Mouse (Mus musculus) urinary bladder, postnatal 14 days (tissue): Measurements from ENCODE around the gene Ormdl3.
"Not testable (repeated sequence)": the region's sequence is repeated elsewhere in the genome, so short reads cannot be mapped to it uniquely, and the experiment has no call there.

ENCODE experiments used
- DNase-seq: peaks from one replicate; pipeline ENCODE4 v3.0.0; 2021; ENCODE audit warnings: low spot score

The Ormdl3 gene

DNA sequence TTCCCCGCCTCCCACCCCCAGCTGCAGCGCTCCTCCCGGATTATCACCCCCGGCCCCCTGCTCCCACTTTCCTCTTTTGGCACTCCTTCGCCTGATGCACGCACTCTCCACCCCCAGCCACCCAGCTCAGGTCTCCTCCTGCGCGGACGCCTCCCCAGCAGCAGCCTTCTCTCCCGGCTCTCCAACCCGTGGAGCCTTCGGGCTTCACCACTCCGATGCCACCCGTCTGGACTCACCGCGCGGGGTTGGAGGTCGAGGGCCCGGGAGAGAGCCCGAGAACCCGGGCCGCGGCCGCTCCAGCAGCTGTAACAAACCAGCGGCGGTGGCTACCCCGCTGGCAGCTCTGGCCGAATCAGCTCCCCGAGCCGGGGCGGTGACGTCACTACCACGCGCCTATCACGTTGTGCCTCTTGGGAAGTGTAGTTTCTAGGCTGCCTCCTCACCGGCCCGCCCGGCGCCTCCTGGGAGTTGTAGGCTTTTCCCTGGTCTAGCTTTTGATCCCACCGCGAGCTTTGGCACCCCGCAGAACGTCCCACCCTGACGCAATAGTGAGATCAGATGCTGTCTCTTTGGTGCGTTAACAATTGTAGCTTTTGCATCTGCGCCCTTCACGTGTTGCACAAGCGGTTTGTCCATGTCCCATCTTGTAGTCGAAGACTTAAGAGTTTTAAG, at the start of gene Ormdl3:
Gene Ormdl3 (minus strand): TSS at position 477 of the 672 bp plus-strand sequence.
- peak; percentile 99 for DNase-seq

DNA sequence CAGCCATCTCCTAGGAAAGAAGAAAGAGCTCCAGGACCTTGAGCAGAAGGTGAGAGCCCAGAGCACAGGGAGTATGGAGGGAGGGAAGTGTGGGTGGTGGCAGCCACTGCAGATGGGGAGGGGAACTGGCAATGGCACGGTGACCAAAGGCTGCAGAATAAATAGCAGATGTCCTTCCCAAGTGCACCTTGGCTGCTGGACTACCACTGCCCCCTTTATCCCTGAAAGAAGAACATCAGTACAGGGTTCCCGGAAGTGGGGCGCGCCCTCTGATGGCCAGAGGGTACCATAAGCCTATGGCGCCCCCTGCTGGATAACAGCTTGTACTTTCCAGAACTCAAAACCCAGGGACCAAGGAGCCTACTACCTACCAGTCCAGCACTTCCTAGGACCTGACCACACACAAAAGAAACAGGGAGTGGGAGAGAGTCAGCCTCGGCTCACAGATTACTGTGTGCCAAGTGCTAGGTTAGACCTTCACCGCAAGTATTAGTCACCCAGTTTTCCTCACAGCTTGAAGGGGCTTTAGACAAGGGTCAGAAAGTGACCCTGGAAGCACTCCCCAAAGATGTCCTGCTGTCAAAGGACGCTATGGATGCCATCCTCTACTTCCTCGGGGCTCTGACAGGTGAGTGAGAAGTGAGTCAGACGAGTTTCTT, 48.3 kb upstream of the Ormdl3 start:
- peak; percentile 12 for DNase-seq

DNA sequence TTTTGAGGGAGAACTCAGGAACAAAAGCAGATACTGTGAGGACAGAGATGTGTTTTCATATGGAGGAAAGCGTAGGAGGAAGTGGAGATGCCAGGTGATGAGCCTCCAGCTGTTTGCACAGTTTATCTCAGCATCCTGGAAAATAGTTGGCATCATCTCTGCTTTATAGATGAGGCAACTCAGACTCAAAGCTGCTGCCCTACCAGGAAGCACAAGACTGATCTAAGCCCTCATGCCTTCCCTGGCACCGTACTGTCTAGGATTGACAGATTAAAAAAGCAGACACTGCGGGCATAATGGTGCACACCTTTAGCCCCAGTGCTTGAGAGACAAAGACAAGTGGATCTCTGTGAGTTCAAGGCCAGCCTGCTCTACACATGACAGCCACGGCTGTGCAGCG, 43.5 kb upstream of the Ormdl3 start:
- DNase-seq: no peak

DNA sequence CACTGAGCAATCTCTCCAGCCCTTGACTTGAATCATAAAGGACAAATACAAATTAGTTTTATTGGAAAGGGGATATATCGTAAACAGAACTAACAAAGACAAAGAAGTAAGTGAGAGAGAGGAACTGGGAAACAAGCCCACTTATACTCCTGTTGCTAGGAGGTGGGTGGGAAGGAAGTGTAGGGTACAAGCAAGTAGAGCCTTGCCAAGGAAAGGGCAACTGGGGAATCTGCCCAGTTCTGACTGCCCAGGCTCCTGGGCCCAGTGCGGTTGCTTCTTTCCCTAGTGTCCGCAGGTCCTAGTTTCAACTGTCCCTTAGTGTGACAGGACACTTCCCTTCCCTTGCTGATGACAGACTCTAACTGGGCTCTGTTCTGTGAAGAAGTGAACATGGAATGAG, 41.5 kb upstream of the Ormdl3 start:
- DNase-seq: no peak

DNA sequence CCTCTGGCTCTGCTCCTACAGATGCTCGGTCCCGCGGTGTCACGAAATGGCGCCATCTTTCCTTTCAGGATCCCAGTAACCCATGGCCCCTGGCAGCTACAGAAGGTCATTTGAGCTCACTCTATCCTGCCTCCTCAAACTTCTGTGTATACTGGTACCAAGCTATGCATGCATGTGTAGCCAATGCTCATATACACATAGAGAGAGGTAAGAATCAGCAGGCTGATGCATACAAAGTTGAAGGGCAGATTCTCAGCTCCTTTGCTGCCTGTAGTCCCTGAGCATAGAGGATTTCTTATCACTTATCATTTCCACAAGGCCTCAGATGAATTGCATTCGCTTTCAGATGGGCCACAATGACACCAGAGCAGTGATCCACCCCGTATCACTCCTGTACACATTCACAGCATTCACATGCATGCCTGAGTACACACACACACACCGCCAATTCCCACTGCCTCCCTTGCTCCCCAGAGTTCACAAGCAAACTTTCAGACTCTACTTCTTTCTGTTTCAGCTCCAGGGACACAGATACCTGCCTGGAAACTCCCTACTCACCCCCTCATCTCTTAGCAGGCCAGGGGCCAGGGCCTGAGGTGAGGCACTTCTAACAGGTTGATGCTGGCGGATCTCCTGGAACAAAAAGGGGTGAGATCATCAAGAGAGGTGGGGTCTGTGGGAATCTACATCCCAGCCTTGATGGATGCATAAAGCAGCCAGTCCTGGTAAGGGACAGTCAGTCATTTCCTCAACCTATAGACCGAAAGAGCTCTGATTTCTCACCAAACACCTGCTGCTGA, 38.6 kb upstream of the Ormdl3 start, which contains the start of the genes Gm12355 and Gsdma3:
Gene Gm12355 (minus strand): TSS at position 51 of the 800 bp plus-strand sequence.
Gene Gsdma3 (plus strand): TSS at position 750 of the 800 bp plus-strand sequence.
- no peak for DNase-seq

DNA sequence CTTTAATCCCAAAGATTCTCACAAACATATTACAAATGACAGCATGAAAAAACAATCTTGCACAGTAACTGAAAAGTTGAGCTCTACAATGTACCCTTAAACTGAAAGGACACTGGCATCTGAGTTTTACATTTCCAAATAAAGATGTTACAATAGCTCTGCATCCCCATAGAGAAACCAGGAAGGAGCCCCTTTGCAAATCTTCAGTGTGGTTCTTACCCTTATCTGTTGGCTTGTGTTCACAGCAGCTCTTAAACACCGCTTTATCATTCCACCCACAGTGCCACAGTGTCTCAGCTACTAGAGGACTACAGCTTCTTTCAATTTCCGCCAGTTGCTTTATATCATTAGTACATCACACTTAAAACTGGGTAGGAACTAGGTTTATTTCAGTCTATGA, 37.2 kb upstream of the Ormdl3 start:
- DNase-seq: not testable (repeated sequence)

DNA sequence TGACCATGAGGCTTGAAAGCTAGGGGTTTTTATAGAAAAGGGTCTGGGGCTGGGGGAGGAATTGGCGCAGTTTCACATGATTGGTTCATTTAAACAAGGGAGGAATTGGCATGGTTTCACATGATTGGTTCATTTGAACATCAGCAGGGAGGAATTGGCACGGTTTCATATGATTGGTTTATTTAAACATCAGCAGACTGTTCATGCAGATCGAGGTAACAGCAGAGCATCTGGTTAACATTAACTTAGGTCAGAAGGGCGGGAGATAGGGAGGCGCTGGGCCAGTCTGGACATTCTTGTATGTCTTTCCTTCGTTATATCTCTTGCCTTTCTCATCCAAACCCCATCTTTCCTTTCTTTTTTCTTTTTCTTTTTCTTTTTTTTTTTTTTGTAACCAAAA, 36.8 kb upstream of the Ormdl3 start:
- DNase-seq: not testable (repeated sequence)

DNA sequence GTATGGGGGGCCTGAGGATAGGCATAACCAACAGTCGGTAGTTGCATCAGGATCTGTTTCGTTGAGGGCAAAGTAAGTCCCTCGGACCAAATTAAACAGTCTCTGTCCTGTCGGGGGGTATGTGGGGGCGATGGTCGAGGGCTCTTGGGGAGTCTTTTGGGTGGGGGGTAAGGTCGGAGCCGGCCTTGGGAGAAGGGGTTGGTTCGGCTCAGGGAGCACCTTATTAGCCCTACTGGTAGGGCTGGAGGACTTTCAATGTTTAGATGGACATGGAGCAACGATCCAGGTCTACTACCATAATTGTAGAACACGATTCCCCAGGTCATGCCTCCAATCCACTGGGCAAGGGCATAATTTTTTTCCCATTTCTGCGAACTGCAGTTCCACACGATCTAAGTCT, 33.6 kb upstream of the Ormdl3 start:
- no peak for DNase-seq

DNA sequence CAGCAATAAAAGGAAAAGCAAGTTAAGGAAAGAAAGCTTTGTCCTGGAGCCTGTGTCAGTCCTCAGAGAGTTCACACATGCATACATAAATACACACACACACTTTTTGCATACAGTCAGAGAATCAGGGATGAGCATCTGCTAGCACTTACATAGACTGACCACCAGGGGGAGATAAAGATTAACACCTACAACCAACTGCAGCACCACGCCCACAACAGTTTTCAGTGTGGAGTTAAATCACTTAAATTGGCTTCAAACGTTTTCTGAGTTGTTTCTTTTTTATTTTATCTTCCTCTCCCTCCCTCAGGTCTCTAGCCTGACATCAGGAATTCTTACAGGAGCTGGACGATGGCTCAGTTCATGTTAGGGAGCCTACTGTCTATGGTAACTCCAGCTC, 19.6 kb upstream of the Ormdl3 start:
- no peak for DNase-seq

DNA sequence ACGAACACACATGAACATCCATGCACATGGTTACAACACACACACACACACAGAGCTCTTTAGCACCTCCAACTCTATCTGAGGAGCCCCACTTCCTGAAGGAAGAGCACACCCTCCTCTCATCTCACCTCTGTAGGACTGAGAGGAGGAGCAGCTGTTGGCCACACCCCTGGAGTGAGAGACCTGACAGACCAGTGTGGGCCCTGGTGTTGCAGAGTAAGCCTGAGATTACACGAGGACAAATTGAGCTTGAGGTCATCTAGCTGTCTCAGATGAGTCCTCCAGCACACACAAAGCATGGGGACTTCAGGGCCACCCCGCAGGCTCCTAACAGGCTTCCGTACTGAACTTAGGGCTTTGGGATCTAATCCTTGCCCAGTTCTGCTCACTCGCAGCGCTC, 17.7 kb upstream of the Ormdl3 start:
- not testable (repeated sequence) for DNase-seq

DNA sequence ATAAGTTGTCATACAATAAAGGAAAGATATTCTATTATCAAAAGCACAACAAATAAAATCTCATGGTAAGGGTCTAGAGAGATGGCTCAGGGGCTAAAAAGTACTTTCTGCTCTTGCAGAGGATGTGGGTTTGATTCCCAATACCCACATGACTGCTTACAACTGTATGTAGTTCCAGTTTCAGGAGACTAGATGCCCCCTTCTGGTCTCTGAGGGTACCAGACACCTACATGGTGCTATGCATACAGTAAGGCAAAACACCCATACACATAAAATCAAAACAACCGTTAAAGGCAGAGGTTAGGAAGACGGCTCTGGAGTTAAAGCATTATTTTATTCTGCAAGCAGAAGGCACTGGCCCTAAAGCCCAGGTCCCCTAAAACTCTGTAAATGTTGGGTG, 16.8 kb upstream of the Ormdl3 start:
- DNase-seq: no peak

DNA sequence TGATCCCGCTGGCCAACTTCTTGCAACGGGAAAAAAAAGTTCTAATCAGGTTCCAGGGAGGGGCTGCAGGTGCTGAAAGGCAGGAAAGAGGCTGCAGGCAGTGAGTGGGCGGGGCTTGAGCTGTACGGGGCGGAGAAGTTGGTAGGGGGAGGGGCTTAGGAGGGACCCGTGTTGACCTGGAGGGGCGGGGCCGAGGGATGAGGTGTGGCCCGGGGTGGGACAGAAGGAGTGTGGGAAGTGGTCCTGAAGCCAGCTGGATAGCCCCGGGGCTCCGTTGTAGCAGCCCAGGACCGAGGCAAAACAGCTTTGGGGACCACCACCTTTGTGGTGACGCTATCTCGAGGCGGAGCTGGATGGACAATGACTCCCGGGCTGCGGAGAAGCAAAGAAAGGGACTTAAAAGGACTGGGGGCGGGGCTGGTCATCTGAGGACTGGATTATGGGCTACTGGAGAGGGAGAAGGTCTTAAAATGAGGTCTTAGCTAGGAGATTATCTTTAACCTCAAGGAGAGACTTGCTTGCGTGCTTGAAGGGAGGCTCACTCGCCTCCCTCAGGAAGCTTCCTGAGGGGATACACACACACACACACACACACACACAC, 15.0 kb upstream of the Ormdl3 start:
- DNase-seq: peak; percentile 42

DNA sequence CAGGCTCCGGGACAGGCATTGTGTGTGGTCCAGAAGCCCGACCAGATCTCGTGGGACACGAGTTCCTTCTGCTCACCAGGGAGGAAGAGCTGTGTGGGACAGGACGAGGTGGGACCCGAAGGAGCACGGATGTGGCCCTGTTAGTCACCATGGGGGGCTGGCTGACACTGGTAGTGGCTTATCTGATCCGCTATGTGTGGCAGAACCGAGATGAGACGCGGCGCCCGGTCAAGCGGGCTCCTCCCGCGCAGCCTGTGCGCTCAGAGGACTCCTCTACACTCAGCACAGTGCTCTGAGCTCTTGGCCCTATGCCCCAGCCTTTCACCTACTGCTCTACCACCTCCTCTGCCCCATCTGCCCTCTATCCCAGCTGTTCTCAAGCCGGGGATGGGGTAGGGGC, 12.1 kb upstream of the Ormdl3 start:
- DNase-seq: peak; percentile 3

DNA sequence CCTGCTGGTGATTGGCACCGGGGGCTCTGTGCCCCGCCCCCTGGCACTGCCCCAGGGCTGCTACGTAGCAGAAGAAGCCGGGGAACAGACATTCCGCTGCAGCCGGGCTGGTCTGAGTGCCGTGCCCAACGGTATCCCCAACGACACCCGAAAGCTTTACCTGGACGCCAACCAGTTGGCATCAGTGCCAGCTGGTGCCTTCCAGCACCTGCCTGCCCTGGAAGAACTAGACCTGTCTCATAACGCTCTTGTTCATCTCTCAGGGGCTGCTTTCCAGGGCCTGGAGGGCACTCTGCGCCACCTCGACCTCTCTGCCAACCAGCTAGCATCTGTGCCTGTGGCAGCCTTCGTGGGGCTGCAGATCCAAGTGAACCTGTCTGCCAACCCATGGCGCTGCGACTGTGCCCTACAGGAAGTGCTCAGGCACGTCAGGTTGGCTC, 11.7 kb upstream of the Ormdl3 start:
- DNase-seq: no peak

DNA sequence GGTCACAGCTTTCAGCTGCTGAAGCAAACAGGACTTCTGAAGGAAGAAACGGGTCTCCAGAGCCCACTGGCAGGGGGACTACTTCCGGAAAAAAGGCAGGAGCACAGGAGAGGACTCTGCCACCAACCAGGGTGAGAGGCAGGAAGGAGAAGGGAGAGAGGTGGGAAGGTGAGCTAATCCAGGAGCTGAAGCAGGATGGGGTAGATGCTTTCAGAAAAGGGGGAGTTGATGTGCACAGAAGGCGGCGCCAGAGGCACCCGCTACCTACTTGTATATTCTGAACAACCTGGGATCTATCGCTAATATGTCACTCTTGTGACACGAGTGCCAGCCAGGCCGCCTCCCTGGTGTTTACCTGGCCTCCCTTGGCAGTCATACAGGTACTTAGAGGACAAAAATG, 10.8 kb upstream of the Ormdl3 start, which contains the start of gene Lrrc3c:
Gene Lrrc3c (plus strand): TSS at position 301 of the 400 bp plus-strand sequence.
- no peak for DNase-seq

DNA sequence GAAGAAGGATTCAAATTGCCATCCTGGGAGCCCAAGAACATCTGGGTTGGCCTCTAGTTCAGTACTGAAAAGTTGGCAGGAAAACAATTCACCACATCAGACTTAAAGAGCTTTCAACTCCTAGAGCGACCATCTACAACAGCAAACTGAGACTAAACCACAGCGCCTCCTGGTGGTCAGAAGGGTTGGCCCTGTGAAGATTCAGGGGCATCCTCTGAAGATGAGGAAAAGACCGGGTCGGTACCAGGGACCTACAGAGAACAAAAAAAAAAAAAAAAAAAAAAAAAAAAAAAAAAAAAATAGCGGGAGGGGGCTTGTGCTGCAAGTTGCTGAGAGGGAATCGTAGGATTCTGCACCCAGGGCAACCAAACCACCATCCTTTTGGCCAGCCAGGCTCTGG, 10.2 kb upstream of the Ormdl3 start:
- peak; percentile 63 for DNase-seq

DNA sequence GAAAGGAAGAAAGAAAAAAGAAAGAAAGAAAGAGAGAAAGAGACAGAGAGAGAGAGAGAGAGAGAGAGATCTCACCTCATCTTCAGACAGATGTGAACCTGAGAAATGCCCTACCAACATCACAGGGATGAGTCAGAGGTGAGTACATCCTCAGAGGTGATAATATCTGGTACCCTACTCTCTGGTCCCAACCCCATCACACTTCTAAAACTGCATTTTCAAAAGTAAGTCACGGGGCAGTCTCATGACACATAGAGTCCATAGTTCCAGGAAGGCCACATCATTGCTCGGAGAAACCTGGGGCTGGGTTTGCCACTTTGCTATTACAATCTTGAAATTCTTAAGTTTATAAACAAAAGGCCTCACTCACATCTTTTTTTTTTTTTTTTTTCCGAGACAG, 8.8 kb upstream of the Ormdl3 start:
- no peak for DNase-seq

DNA sequence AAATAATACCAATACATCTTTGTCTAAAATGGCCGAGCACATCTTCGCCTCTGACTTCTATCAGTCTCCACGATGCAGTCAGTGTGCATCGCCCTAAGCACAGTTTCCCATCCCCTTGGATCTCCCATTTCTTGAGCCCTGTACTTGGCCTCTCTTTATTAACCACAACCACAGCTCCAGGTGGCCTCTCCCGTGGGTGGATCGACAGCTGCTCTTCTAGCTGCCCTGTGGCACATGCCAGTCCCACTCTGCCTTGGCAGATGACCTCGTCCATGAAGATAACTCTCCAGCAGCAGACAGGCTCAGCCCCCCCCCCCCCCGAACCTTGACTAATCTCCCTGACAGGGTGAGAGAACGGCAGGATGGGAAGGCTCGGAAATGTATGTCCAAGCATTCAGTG, 8.3 kb upstream of the Ormdl3 start:
- DNase-seq: no peak

DNA sequence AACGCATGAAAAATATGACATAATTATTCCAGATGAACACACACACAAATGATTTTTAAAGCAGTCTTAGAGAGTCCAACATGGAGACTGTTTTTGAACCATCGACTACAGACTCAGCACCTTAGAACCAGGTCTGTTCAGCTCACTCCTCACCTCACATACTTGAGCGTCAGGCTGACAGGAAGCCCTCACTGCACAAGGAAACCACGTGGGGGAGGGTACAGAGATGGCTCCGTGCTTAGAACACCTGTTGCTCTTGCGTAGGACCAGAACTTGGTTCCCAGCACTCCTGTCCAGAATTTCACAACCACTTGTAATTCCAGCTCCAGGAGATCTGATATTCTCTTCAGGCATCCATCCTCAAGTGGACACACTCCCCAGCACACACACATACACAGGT, 7.9 kb upstream of the Ormdl3 start:
- DNase-seq: no peak

DNA sequence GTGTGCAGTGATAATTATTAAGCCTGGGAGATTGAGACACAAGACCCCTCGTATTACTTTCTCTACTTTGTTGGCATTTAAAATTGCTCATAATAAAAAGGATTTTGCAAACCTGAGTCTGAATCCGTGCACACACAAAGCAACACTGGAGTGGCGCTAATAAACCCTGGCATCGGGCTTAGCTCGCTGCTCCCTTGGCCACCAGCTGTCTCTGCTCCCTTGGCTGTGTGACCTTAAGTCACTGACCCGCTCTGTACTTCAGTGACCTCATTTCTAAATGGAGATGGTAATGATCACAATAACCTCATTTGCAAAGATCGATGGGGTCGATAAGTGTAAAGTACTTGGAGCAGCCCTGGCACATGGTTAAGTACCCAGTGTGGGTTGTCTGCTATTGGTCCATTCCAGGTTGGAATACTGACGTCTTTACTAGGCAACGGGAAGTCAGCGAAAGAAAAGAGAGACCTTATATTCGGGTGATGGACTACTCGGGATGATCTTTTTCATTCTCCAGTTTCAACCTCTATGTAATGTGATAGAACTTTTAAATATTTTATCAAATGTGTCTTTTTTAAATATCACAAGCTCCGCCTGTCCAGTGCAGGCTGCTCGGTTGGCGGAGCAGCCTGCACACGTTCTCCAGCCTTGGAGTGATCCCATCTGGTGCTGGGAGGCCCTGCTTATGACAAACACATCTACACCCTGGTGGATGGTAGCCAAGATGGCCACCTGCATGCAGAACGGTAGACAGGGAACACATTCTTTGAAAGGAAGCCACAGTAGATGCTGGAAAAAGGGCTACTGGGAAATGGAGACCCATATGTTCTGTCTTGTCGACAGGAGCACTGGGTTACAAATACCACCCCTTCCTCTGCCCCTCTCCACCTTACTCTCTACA, 3.6 kb upstream of the Ormdl3 start:
- no peak for DNase-seq

DNA sequence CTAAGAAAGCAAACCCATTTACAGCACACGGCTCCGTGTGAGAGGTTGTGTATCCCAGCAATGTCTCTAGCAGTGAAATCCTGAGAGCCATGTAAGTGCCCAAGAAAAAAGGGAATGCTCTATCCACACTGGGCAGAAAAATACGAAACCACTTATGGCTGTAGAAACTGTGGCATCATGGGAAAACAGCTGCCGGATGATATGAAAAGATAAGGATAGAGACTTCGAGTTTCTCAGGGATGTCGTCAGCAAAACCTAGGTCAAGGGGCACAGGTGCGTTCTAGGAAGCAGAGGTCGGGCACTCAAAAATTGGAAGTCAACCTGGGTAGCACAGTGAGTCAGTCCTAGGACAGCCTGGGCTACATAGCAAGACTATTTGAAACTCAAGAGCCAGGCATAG, 2.1 kb upstream of the Ormdl3 start:
- DNase-seq: no peak
